Mouse (Mus musculus): ENCODE measurements around the gene Kat2b. TPM values are rescaled to one million over a fixed set of nuclear protein-coding genes. Genes with fewer than 3 reads are reported as not detected.
A peak's percentile ranks its signal among the peaks of the same experiment; 100 is the strongest.

The Kat2b gene
- total RNA-seq, 1 experiment from 2014 or later: 97.4 TPM

GRCm38 (mm10) chr17:53623762-53624161 is 57.1 kb downstream of the Kat2b start:
- ATAC-seq (replicated peaks in 1 of 2; ENCODE audit: insufficient read depth in 1 of 2, low FRiP score in 2 of 2, low TSS enrichment in 1 of 2, low read depth in 1 of 2, poor library complexity in 2 of 2, severe bottlenecking in 2 of 2): no peak

- ATAC-seq (replicated peaks in 1 of 2; ENCODE audit: insufficient read depth in 1 of 2, low FRiP score in 2 of 2, low TSS enrichment in 1 of 2, low read depth in 1 of 2, poor library complexity in 2 of 2, severe bottlenecking in 2 of 2): no peak
These were observed 59.5 kb downstream of the Kat2b start for GRCm38 (mm10) chr17:53626160-53626559.

DNA sequence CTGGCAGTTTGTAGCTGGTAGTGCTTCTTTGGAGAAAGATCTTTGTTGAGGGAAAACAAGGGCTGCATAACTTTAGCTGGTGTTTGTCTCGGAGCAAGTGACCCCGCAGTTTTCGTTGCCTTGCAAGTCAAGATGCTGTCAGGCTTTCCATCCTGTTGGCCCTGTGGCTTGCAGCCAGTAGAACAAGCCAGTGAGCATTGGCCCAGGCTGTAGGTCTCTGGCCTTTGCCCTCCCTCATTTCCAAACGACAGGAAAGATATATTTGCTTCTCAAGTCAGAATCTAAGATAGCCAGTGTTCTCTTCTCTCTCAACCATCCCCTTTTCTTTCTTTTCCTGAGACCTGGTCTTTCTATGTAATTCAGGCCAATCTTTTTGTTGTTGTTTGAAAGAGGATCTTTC is 60.8 kb downstream of the Kat2b start:
- ATAC-seq (replicated peaks in 1 of 2; ENCODE audit: insufficient read depth in 1 of 2, low FRiP score in 2 of 2, low TSS enrichment in 1 of 2, low read depth in 1 of 2, poor library complexity in 2 of 2, severe bottlenecking in 2 of 2): no peak

- no peak for ATAC-seq (replicated peaks in 1 of 2; ENCODE audit: insufficient read depth in 1 of 2, low FRiP score in 2 of 2, low TSS enrichment in 1 of 2, low read depth in 1 of 2, poor library complexity in 2 of 2, severe bottlenecking in 2 of 2)
These were observed 61.5 kb downstream of the Kat2b start for GRCm38 (mm10) chr17:53628131-53628530.

GRCm38 (mm10) chr17:53631344-53631743 is 64.7 kb downstream of the Kat2b start:
- ATAC-seq (replicated peaks in 1 of 2; ENCODE audit: insufficient read depth in 1 of 2, low FRiP score in 2 of 2, low TSS enrichment in 1 of 2, low read depth in 1 of 2, poor library complexity in 2 of 2, severe bottlenecking in 2 of 2): no peak

- ATAC-seq (replicated peaks in 1 of 2; ENCODE audit: insufficient read depth in 1 of 2, low FRiP score in 2 of 2, low TSS enrichment in 1 of 2, low read depth in 1 of 2, poor library complexity in 2 of 2, severe bottlenecking in 2 of 2): no peak
These were observed 76.7 kb downstream of the Kat2b start for GRCm38 (mm10) chr17:53643360-53643759.

- no peak for ATAC-seq (replicated peaks in 1 of 2; ENCODE audit: insufficient read depth in 1 of 2, low FRiP score in 2 of 2, low TSS enrichment in 1 of 2, low read depth in 1 of 2, poor library complexity in 2 of 2, severe bottlenecking in 2 of 2)
These were observed 83.6 kb downstream of the Kat2b start for GRCm38 (mm10) chr17:53650251-53650661.

DNA sequence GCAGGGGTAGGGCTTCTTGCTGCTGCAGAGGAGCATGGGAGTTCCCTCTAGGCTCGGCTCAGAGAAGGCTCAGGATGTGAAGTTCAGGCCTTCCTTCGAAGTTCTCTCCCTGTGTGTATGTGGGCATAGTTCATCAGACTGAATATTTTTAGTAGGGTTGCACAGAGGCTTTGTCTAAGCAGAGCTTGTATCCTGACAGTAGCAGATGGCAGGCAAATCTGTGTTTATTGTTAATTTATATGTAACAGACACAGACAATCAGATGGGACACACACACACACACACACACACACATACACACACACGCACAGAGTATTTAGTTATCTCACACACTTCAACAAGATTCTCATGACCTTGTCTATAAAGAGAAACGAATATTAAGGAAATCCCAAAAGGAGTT is 87.9 kb downstream of the Kat2b start:
- ATAC-seq (replicated peaks in 1 of 2; ENCODE audit: insufficient read depth in 1 of 2, low FRiP score in 2 of 2, low TSS enrichment in 1 of 2, low read depth in 1 of 2, poor library complexity in 2 of 2, severe bottlenecking in 2 of 2): no peak

GRCm38 (mm10) chr17:53655081-53655480 is 88.4 kb downstream of the Kat2b start:
- ATAC-seq (replicated peaks in 1 of 2; ENCODE audit: insufficient read depth in 1 of 2, low FRiP score in 2 of 2, low TSS enrichment in 1 of 2, low read depth in 1 of 2, poor library complexity in 2 of 2, severe bottlenecking in 2 of 2): no peak

DNA sequence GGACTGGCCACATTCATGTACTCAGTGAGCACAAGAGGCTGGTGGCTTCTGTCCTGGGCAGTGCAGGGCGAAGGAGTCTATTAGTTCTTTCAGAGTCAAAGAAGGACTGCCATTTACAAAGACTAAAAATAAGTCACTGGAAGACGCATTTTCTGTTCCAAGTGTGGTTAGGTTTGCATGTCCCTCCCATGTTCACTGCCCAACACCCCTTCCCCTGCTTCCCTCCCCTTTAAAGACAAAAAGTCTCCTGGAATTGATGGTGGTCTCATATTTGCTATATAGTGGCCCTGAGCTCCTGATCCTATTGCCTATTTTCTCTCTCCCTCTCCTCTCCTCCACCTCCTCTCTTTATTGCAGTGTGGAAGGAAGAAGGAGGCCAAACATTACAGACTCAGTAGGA is 89.3 kb downstream of the Kat2b start:
- no peak for ATAC-seq (replicated peaks in 1 of 2; ENCODE audit: insufficient read depth in 1 of 2, low FRiP score in 2 of 2, low TSS enrichment in 1 of 2, low read depth in 1 of 2, poor library complexity in 2 of 2, severe bottlenecking in 2 of 2)

- no peak for ATAC-seq (replicated peaks in 1 of 2; ENCODE audit: insufficient read depth in 1 of 2, low FRiP score in 2 of 2, low TSS enrichment in 1 of 2, low read depth in 1 of 2, poor library complexity in 2 of 2, severe bottlenecking in 2 of 2)
These were observed 89.8 kb downstream of the Kat2b start for GRCm38 (mm10) chr17:53656369-53656860.

DNA sequence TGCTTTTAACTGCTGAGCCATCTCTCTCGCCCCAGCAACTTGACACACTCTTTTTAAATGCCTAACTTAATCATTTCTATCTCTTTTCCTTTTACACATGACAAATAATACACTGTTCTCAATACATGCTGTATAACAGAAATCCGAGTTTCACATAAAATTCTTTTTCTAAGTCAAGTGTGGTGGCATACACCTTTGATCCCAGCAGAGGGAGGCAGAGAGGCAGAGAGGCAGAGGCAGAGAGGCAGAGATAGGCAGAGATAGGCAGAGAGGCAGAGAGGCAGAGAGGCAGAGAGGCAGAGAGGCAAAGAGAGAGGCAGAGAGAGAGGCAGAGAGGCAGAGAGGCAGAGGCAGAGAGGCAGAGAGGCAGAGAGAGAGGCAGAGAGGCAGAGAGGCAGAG is 90.7 kb downstream of the Kat2b start:
- peak in 1 of 2 experiments; percentile 60; a peak in 1 of 4 replicates for ATAC-seq (replicated peaks in 1 of 2; ENCODE audit: insufficient read depth in 1 of 2, low FRiP score in 2 of 2, low TSS enrichment in 1 of 2, low read depth in 1 of 2, poor library complexity in 2 of 2, severe bottlenecking in 2 of 2)

DNA sequence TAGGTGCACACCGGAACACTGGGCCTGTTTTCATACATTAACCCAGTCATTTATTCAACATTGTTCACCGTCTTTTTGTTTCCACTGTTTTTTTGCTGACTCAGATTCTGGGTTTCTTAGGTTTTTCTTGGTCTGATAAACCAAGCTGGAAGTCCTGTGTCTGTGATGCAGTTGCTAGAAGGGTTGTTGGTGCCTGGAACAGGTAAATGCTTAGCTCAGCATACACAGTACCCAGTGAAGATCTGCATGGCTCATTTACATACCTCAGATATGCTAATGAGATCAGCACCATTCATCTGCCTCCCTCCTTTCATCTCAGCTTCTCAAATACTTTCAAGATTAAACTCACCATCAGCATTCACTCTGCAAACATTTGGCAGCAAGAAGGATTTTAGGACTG is 92.0 kb downstream of the Kat2b start:
- no peak for ATAC-seq (replicated peaks in 1 of 2; ENCODE audit: insufficient read depth in 1 of 2, low FRiP score in 2 of 2, low TSS enrichment in 1 of 2, low read depth in 1 of 2, poor library complexity in 2 of 2, severe bottlenecking in 2 of 2)

GRCm38 (mm10) chr17:53659230-53659629 is 92.6 kb downstream of the Kat2b start:
- no peak for ATAC-seq (replicated peaks in 1 of 2; ENCODE audit: insufficient read depth in 1 of 2, low FRiP score in 2 of 2, low TSS enrichment in 1 of 2, low read depth in 1 of 2, poor library complexity in 2 of 2, severe bottlenecking in 2 of 2)

DNA sequence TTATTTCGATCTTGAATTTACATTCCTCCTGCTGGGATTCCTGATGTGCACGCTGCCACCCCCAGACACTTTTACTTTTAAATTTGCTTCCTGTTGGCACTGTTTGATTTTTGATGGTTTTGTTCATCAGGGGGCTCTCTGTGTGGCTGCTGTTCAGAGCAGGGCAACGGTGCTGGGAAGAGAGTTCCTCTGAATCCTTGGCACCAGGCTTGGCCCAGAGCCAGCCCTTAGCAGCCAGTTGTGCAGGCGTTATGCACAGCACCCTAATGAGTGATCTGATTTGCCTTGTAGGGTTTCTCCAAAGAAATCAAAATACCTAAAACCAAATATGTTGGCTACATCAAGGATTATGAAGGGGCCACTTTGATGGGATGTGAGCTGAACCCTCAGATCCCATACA is 93.1 kb downstream of the Kat2b start:
- ATAC-seq (replicated peaks in 1 of 2; ENCODE audit: insufficient read depth in 1 of 2, low FRiP score in 2 of 2, low TSS enrichment in 1 of 2, low read depth in 1 of 2, poor library complexity in 2 of 2, severe bottlenecking in 2 of 2): no peak

DNA sequence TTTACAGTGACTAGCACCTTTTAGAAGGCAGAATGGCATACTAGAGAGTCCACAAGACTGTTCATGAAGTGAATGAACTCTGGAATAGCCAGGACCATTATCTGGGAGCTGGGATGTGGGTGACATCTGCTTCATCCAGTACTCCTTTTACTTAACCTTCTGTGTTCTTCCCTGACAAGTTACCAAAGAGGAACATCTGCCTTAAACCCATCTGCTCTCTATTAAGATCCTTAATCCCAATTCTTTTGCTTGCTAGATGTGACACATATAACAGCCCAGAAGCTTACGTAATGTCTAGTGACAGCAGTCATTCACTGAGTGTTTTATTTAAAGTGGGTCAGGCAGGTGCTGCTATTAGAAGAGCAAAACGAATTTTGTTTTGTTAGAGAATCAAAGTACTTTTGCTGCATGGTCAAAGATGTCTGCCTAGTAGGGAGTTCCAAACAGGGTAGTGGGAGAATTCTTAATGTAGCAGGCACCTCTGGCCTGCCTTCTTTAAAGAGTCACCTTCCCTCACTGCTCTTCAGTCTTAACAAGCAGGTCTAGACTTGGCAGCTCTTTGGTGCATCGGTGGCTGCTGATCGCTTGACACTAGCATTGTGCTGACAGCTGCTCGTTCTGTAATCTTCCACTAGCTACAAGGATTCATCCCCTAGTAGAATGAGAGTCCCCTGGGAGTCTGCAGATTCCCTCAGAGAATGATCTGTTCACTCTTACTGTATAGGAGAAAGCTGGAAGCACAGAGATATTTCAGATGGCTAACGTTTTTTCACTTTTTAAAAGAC is 94.6 kb downstream of the Kat2b start:
- no peak for ATAC-seq (replicated peaks in 1 of 2; ENCODE audit: insufficient read depth in 1 of 2, low FRiP score in 2 of 2, low TSS enrichment in 1 of 2, low read depth in 1 of 2, poor library complexity in 2 of 2, severe bottlenecking in 2 of 2)

DNA sequence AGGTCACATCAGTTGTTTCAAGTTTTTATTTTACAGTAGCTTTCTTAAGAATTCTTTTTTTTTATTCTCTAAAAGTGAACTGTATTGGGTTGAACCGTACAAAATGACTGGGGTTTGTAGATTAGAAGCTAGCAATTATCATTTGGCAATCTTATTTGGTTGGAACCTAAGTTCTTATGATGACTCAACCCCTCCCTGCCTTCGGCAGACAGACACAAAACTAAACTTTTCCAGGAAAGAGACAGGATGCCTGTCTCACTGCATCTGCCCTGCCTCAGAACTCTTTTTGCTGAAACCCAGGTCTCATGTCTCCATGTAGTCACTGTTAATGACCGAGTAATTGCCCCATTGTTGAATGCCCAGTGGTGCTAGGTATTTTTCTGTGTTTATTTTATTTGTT is 97.6 kb downstream of the Kat2b start:
- ATAC-seq (replicated peaks in 1 of 2; ENCODE audit: insufficient read depth in 1 of 2, low FRiP score in 2 of 2, low TSS enrichment in 1 of 2, low read depth in 1 of 2, poor library complexity in 2 of 2, severe bottlenecking in 2 of 2): no peak

DNA sequence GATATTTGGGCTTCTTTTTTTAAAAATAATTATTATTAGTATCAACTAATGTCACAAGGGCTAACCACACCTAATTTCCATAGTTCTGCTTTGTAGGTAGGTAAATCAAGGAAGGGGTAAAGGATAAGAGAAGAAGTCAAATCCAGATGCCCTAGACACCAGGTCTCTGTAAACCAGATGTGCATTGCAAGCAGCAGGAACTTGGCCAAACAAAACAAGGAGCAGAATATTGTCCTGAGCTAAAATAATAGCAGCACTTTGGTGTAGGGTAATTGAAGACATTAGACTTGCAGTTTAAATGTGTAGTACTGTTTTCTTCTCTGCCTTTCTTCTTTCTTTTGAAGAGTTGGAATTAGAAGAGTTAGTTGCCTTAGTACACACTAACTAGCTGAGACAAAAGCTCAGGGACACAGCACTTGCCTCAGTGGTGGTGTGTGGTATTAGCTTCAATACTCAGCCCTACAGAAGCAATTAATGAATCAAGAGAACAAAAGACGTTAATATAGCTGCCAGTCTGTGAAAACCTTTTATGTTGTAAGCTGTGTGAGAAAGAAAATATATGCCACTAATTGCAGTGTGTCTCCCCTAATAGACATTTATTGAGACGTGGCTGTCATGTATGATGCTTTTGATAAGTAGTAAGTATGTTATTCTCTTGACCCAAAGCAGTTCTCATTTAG is 98.2 kb downstream of the Kat2b start:
- ATAC-seq (replicated peaks in 1 of 2; ENCODE audit: insufficient read depth in 1 of 2, low FRiP score in 2 of 2, low TSS enrichment in 1 of 2, low read depth in 1 of 2, poor library complexity in 2 of 2, severe bottlenecking in 2 of 2): no peak

GRCm38 (mm10) chr17:53670453-53670852 is 103.8 kb downstream of the Kat2b start:
- no peak for ATAC-seq (replicated peaks in 1 of 2; ENCODE audit: insufficient read depth in 1 of 2, low FRiP score in 2 of 2, low TSS enrichment in 1 of 2, low read depth in 1 of 2, poor library complexity in 2 of 2, severe bottlenecking in 2 of 2)

Data from hematopoietic stem cell, adult 5-6 weeks (primary cell).